Mouse (Mus musculus) T-cell, adult 66 days (primary cell): ENCODE data around the gene Fam171a2. TPM values are rescaled to one million over a fixed set of nuclear protein-coding genes. Genes with fewer than 3 reads are reported as not detected.

Source experiments
- total RNA-seq, 2 experiments: library from RNA; stranded (reverse); gene quantifications; 3 replicates in 1 of 2; 4 replicates in 1 of 2; pipeline ENCODE4 v1.2.4; 2023

Fam171a2 gene
- total RNA-seq: 1 to 10 TPM in 1 of 2 experiments, not detected in 1; 1.5 TPM

GRCm38 (mm10) chr11:102447497-102447896, at the start of gene Fam171a2:
TSS of gene Fam171a2 (minus strand) at chr11:102447682.

GRCm38 (mm10) chr11:102469648-102470357, 22.3 kb upstream of the Fam171a2 start, which contains the start of gene Itga2b:
TSS of gene Itga2b (minus strand) at chr11:102470122.

DNA sequence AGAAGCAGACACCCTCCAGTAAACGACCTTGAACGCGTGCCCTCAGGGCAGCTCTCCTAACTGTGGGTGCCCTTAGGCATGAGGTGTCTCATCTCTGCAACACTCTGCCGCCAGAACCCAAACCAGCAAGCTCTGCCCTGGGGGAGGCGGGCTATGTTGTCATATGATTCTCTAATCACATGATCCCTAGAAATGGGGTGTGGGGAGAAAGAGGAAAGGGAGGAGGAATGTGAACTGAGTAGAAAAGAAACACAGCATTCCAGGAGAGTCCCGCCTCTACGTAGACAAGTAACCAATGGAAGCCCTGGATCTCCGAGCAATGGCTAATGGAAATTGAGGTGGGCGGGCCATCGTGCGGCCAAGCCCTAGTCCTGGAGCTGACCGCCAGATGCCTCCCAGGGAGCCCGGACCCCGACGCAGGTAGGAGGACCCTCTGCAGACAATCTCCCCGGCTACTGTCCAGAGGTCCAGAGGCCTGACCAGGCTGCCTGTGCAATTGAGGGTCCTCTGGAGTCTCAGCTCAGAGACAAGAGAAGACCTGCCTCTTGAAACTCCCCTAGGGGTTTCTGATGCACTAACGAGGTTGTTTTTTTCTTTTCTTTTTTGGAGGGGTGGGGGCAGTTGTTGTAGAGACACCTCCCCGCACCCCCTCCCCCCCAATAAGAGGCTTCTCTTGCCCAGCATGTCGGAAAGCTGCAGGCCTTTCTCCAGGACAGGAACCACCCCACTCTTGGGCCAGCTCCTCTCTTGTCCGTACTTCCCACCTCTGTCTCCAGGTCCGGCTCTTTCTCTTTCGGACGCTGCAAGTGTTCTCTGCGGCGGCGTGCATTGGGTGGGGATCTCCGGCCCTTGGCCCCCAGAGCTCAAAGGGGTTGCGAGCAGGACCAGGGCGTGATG, 17.1 kb downstream of the Fam171a2 start, which contains the start of gene Grn:
Gene Grn, plus strand, starts transcription at position 195 of the 897 bp plus-strand sequence.

GRCm38 (mm10) chr11:102407834-102408215, 39.7 kb downstream of the Fam171a2 start, which contains the start of gene Slc25a39:
TSS of gene Slc25a39 (minus strand) at chr11:102407946.

DNA sequence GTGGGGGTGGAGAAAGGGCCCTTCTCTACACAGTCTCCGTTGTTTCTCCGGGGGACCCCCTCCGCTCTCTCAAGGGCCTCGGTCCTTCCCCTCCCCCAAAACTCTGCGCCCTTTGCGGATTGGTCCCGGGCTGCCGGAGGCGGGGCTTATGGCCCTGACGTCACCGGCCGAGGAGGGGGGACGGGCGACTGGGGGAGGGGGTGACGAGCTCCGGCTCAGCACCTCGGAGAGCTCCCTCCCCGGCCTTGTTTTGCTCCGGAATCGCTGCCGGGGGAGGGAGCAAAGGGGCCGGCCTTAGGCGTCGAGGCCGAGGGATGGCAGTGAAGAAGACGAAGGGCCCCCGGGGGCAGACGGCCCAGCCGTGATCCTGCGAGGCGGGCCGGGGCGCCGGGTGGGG, 54.2 kb downstream of the Fam171a2 start, which contains the start of gene Rundc3a:
Gene Rundc3a, plus strand, starts transcription at position 166 of the 397 bp plus-strand sequence.

Other genes with a start within 250 kb of the Fam171a2 start
- gene Hdac5, start 217.5 kb downstream of the Fam171a2 start, total RNA-seq: 10 to 100 TPM; 79.2 to 91.2 TPM
- gene BC030867, start 198.8 kb downstream of the Fam171a2 start, total RNA-seq: 1 to 10 TPM in 1 of 2 experiments, under 1 TPM in 1; 0.83 to 1.7 TPM
- gene Asb16, start 178.9 kb downstream of the Fam171a2 start, total RNA-seq: not detected
- gene Tmub2, start 162.8 kb downstream of the Fam171a2 start, total RNA-seq: 10 to 100 TPM; 38.6 TPM
- 10 to 100 TPM; 85.1 to 88.2 TPM for gene Atxn7l3, start 151.1 kb downstream of the Fam171a2 start, total RNA-seq
- 100 to 1,000 TPM; 142 to 153 TPM for gene Ubtf, start 127.9 kb downstream of the Fam171a2 start, total RNA-seq
- gene Slc4a1, start 81.5 kb downstream of the Fam171a2 start, total RNA-seq: not detected
- gene Rundc3a, start 54.3 kb downstream of the Fam171a2 start, total RNA-seq: 1 to 10 TPM; 5.2 to 6.9 TPM
- gene Slc25a39, start 39.7 kb downstream of the Fam171a2 start, total RNA-seq: 10 to 100 TPM; 29.1 to 29.5 TPM
- gene Grn, start 17.4 kb downstream of the Fam171a2 start, total RNA-seq: 10 to 100 TPM; 14.8 to 23.8 TPM
- gene Itga2b, start 22.4 kb upstream of the Fam171a2 start, total RNA-seq: 10 to 100 TPM; 15.2 to 24.0 TPM
- 10 to 100 TPM; 54.3 to 61.2 TPM for gene Gpatch8, start 108.7 kb upstream of the Fam171a2 start, total RNA-seq
- gene Gm11627, start 131.8 kb upstream of the Fam171a2 start, total RNA-seq: not detected
- gene Fzd2, start 156.7 kb upstream of the Fam171a2 start, total RNA-seq: not detected
- not detected for gene Meioc, start 216.0 kb upstream of the Fam171a2 start, total RNA-seq